Mouse (Mus musculus): Measurements from ENCODE around the gene Farsb. TPM values are rescaled to one million over a fixed set of nuclear protein-coding genes. Genes with fewer than 3 reads are reported as not detected.

Gene Farsb
- total and polyA plus RNA-seq, 3 experiments: 119 to 154 (median 122) TPM

DNA sequence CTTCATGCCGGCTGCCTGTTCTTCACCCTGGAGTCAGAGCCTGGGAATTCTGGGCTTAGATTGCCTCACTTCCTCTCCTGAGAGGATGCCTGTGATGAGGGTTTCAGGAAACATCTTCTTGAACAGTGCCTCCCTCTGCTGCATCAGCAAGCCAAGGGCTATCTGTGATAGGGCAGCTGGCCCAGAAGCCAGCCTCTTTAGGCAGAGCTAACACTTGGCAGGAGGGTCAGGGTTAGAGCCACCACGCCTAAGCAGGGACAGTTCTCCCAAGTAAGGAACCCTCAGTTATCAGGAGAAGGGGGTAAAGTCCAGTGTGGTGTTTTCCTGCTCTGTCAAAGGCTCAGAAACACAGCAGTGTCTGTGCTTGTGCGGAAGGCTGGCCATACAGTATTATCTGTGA lies 88.9 kb downstream of the Farsb start:
- Histone ChIP-seq H3K4me1 (ENCODE audit: control insufficient read depth in 1 of 2, insufficient read depth in 2 of 2, low read length in 2 of 2) (peaks cover 0 to 12% of the 10 kb centered on the region in 2 experiments; a peak in 2 of 4 replicates), H3K27ac (ENCODE audit: control insufficient read depth, low read depth, low read length) (no peak overlapping the region), H3K36me3 (ENCODE audit: control insufficient read depth in 1 of 2, insufficient read depth in 2 of 2, low read length in 2 of 2) (peaks cover 0 to 9% of the 10 kb centered on the region in 2 experiments; a peak in 2 of 4 replicates), H3K9me3 (replicated peaks; ENCODE audit: insufficient read depth, low read length) (no peaks in the 10 kb centered on the region), H3K79me2 (ENCODE audit: control insufficient read depth, insufficient read depth, low read length, poor library complexity) (no peaks in the 10 kb centered on the region), H3K27me3 (ENCODE audit: control insufficient read depth in 1 of 2, insufficient read depth in 2 of 2, low read length in 2 of 2) (no peaks in the 10 kb centered on the region), H3K4me3 (ENCODE audit: control insufficient read depth in 1 of 2, insufficient read depth in 1 of 2, low read depth in 2 of 2, low read length in 2 of 2) (no peak overlapping the region), H3K9ac (ENCODE audit: control insufficient read depth, low read depth, low read length, poor library complexity, severe bottlenecking) (no peak overlapping the region)
- DNase-seq (ENCODE audit: low read depth, low spot score): no peak
- no peak for TF ChIP-seq POLR2A (IDR thresholded peaks at IDR 0.05; ENCODE audit: control insufficient read depth in 1 of 2, insufficient read depth in 1 of 2, low read depth in 1 of 2, low read length in 2 of 2, poor library complexity in 1 of 2)
- no peak for TF ChIP-seq ZNF384 (IDR thresholded peaks at IDR 0.05; ENCODE audit: low read depth, low read length)
- no peak for TF ChIP-seq USF2 (IDR thresholded peaks at IDR 0.05; ENCODE audit: borderline replicate concordance in 1 of 2, insufficient read depth in 1 of 2, low read depth in 1 of 2, low read length in 2 of 2)
- TF ChIP-seq EP300 (IDR thresholded peaks at IDR 0.05; ENCODE audit: low read depth in 1 of 2, low read length in 2 of 2): no peak
- TF ChIP-seq ZC3H11A (IDR thresholded peaks at IDR 0.05; ENCODE audit: low read depth, low read length): no peak
- TF ChIP-seq MYB (IDR thresholded peaks at IDR 0.05; ENCODE audit: low read depth, low read length): no peak
- TF ChIP-seq UBTF (IDR thresholded peaks at IDR 0.05; ENCODE audit: borderline replicate concordance, insufficient read depth, low read depth, low read length): no peak
- TF ChIP-seq USF1 (IDR thresholded peaks at IDR 0.05; ENCODE audit: low read depth, low read length): no peak
- TF ChIP-seq GABPA (IDR thresholded peaks at IDR 0.05; ENCODE audit: low read depth, low read length): no peak
- TF ChIP-seq HCFC1 (IDR thresholded peaks at IDR 0.05; ENCODE audit: low read depth, low read length): no peak
- no peak for TF ChIP-seq POLR2AphosphoS5 (IDR thresholded peaks at IDR 0.05; ENCODE audit: borderline replicate concordance, low read depth, low read length)
- TF ChIP-seq MAX (IDR thresholded peaks at IDR 0.05; ENCODE audit: low read length): no peak

DNA sequence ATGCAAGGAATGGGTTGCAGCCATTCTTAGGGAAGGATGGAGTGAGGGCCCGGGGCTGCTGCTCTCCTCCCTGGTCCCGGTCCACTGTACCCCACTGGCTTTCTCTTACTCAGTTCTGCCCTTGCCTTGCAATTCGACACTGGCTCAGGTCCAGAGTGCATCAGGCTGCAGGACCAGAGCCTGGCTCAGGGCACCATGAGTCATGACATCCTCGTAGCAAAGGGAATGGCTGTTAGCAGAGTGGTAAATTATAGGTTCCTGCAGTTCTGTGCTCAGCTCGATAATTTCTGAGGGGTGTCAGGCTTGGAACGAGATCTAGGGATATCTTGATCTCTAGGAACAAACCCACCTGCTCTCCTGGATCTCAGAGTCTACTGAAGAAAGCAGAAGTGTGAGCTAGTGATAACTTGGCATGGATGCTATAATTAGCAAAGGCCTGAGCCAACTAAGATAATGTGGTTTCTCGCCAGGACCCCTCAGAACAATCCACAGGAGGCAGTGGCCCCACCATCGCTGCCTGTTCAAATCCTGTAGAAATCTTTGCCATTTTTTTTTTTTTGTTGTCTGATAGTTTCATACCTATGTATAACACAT lies 92.3 kb downstream of the Farsb start:
- no peak overlapping the region for H3K27ac ChIP-seq (ENCODE audit: control insufficient read depth, low read depth, low read length)
- H3K9ac ChIP-seq (ENCODE audit: control insufficient read depth, low read depth, low read length, poor library complexity, severe bottlenecking): no peak overlapping the region
- peak; percentile 61 to 70 for TF ChIP-seq EP300 (IDR thresholded peaks at IDR 0.05; ENCODE audit: low read depth in 1 of 2, low read length in 2 of 2)
- peak; percentile 94; the same call in 1 of the 2 replicates for TF ChIP-seq MEF2A (IDR thresholded peaks at IDR 0.05; ENCODE audit: extremely low read depth, insufficient replicate concordance, low read depth, low read length, poor library complexity, severe bottlenecking)
- 0 out of 2 replicates have a peak, but pooled peaks have one; percentile 23 for TF ChIP-seq RCOR1 (IDR thresholded peaks at IDR 0.05; ENCODE audit: low read depth, low read length)
- peak; percentile 62 for TF ChIP-seq TCF12 (IDR thresholded peaks at IDR 0.05; ENCODE audit: low read depth, low read length)
- 0 out of 2 replicates have a peak, but pooled peaks have one; percentile 28 for TF ChIP-seq TAL1 (IDR thresholded peaks at IDR 0.05; ENCODE audit: low read length)
- TF ChIP-seq ETS1 (IDR thresholded peaks at IDR 0.05; ENCODE audit: low read depth, low read length): peak; percentile 62
- no peak for TF ChIP-seq ZMIZ1 (IDR thresholded peaks at IDR 0.05; ENCODE audit: low read depth, low read length)
- TF ChIP-seq CTCF (IDR thresholded peaks at IDR 0.05 in 2 of 3, conservative IDR thresholded peaks at IDR 0.05 in 1 of 3; ENCODE audit: control insufficient read depth in 1 of 3, insufficient read depth in 1 of 3, low read depth in 2 of 3, low read length in 3 of 3, poor library complexity in 1 of 3, severe bottlenecking in 1 of 3): no peak
- no peak for TF ChIP-seq NELFE (IDR thresholded peaks at IDR 0.05; ENCODE audit: low read depth, low read length)
- TF ChIP-seq GATA1 (IDR thresholded peaks at IDR 0.05; ENCODE audit: low read depth, low read length): peak; percentile 68
- DNase-seq (ENCODE audit: low read depth, low spot score): peak; percentile 67
- H3K4me3 ChIP-seq (ENCODE audit: control insufficient read depth in 1 of 2, insufficient read depth in 1 of 2, low read depth in 2 of 2, low read length in 2 of 2): no peak overlapping the region
- H3K4me1 ChIP-seq (ENCODE audit: control insufficient read depth in 1 of 2, insufficient read depth in 2 of 2, low read length in 2 of 2): peaks cover 0 to 12% of the 10 kb centered on the region in 2 experiments; a peak in 2 of 4 replicates
- no peaks in the 10 kb centered on the region for H3K9me3 ChIP-seq (replicated peaks; ENCODE audit: insufficient read depth, low read length)
- H3K36me3 ChIP-seq (ENCODE audit: control insufficient read depth in 1 of 2, insufficient read depth in 2 of 2, low read length in 2 of 2): peaks cover 0 to 9% of the 10 kb centered on the region in 2 experiments; a peak in 2 of 4 replicates
- no peaks in the 10 kb centered on the region for H3K79me2 ChIP-seq (ENCODE audit: control insufficient read depth, insufficient read depth, low read length, poor library complexity)
- no peaks in the 10 kb centered on the region for H3K27me3 ChIP-seq (ENCODE audit: control insufficient read depth in 1 of 2, insufficient read depth in 2 of 2, low read length in 2 of 2)
